Mouse (Mus musculus): ENCODE measurements around the gene Mastl. TPM values are rescaled to one million over a fixed set of nuclear protein-coding genes. Genes with fewer than 3 reads are reported as not detected.

Mastl gene
- polyA plus RNA-seq, 1 experiment from 2014 or later = 10.6 TPM

DNA sequence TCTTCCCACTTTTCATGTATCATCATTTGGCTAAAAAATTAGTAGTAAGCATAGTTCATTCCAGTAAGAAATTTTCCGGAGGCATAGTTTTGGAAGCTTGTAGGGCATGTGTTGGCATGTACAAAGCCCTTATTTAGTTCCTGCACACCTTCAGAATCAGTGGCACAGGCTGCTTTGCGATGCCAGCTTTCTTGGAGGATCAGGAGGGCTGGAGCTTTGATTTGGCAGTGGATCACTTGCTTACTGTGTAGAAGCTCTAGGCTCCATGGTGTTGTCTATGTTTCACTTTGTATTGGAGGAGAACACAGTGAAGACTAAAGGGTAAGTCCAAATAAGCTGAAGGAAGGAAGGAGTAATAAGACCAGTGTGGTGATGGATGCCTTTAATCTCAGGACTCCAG, 85.3 kb downstream of the Mastl start:
- no peak overlapping the region for H3K4me2 ChIP-seq
- 94% methylated on average over 2 of the region's 2 CpGs for WGBS
- no peaks in the 10 kb centered on the region for H3K9me3 ChIP-seq (ENCODE audit: control insufficient read depth, low read length)
- no peaks in the 10 kb centered on the region for H3K4me1 ChIP-seq (replicated peaks; ENCODE audit: control insufficient read depth, insufficient read depth, low read length)
- no peak overlapping the region for H3K9ac ChIP-seq (ENCODE audit: low read depth, low read length)
- H3K27me3 ChIP-seq (replicated peaks; ENCODE audit: control insufficient read depth, insufficient read depth, low read length) = no peaks in the 10 kb centered on the region
- H3K27ac ChIP-seq (ENCODE audit: low read depth, low read length) = no peak overlapping the region
- DNase-seq (ENCODE audit: low spot score) (no peak), ATAC-seq (replicated peaks; ENCODE audit: low FRiP score) (no peak)
- no peak overlapping the region for H3K4me3 ChIP-seq (ENCODE audit: low read depth, low read length)
- peaks cover 8% of the 10 kb centered on the region; the same call in 1 of the 2 replicates for H3K36me3 ChIP-seq (ENCODE audit: control insufficient read depth, insufficient read depth, low read length)

DNA sequence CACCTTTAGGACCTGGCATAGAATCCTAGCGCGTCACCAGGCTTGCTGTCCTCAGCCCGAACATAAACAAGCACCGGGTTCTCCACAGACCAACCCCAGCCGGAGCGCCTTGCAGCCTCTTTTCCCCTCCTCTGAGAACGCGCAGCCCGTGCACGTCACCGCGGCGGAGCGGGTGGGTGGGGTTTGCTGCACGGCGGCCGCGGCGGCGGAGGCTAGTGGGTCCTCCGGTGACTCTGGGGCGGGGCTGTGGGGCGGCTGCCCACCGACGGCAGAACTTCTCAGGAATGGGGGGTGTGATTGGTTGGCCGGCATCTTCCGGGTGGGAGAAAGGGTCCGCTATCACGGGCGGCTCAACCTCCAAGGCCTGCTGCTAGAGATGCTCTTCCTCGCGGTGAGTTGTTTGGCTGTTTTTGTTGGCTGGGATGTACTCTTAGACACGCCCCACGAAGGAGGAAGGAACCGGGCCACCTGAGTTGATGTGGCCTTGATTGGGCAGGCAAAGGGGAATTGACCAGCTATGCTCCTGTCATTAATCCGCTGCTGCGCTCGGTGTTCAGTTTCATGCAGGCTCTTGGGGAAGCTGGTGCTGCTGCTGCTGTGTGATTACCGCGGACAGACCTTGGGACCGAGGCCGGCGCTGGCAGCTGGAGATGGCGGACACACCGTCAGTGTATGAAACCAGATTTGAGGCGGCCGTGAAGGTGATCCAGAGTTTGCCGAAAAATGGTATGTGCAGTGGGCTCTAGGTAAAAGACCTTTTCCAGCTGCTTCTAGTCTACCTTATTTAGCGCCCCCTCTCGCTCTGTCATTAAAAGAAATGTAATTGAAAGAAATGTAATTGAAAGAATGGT, 86.7 kb downstream of the Mastl start:
- WGBS = under 1% methylated on average over 50 of the region's 50 CpGs
- Histone ChIP-seq H3K4me1 (replicated peaks; ENCODE audit: control insufficient read depth, insufficient read depth, low read length) (no peaks in the 10 kb centered on the region), H3K9ac (ENCODE audit: low read depth, low read length) (peak overlapping the region; percentile 83), H3K27ac (ENCODE audit: low read depth, low read length) (peak overlapping the region; percentile 94), H3K4me3 (ENCODE audit: low read depth, low read length) (peak overlapping the region; percentile 81), H3K4me2 (peak overlapping the region; percentile 98), H3K27me3 (replicated peaks; ENCODE audit: control insufficient read depth, insufficient read depth, low read length) (no peaks in the 10 kb centered on the region), H3K9me3 (ENCODE audit: control insufficient read depth, low read length) (no peaks in the 10 kb centered on the region), H3K36me3 (ENCODE audit: control insufficient read depth, insufficient read depth, low read length) (peaks cover 5% of the 10 kb centered on the region; the same call in 1 of the 2 replicates)
- peak; percentile 95 for DNase-seq (ENCODE audit: low spot score)
- peak; percentile 86 for ATAC-seq (replicated peaks; ENCODE audit: low FRiP score)

DNA sequence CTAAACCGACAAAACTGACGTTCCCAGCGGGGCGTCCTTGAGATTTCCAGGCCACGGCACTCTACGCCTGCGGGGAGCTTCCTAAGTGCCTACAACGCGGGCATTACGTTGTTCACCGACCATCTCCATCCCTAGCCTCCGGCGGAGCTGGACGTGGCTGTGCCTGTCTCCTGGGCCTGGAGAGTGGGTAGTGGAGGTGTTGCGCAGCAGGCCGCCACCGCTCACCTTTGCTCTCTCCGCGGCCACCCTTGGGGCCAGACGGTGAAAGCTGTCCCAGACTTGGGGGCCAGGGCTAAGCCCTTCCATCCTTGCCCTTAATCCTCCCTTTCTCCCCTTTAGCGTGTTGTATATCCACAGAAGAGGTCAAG, 87.5 kb downstream of the Mastl start:
- Histone ChIP-seq H3K27ac (ENCODE audit: low read depth, low read length) (peak overlapping the region; percentile 94), H3K9me3 (ENCODE audit: control insufficient read depth, low read length) (no peaks in the 10 kb centered on the region), H3K9ac (ENCODE audit: low read depth, low read length) (peak overlapping the region; percentile 83), H3K4me3 (ENCODE audit: low read depth, low read length) (peak overlapping the region; percentile 81), H3K4me1 (replicated peaks; ENCODE audit: control insufficient read depth, insufficient read depth, low read length) (no peaks in the 10 kb centered on the region), H3K4me2 (peak overlapping the region; percentile 98), H3K36me3 (ENCODE audit: control insufficient read depth, insufficient read depth, low read length) (peaks cover 3% of the 10 kb centered on the region; the same call in 1 of the 2 replicates), H3K27me3 (replicated peaks; ENCODE audit: control insufficient read depth, insufficient read depth, low read length) (no peaks in the 10 kb centered on the region)
- peak; percentile 60 for ATAC-seq (replicated peaks; ENCODE audit: low FRiP score)
- no peak for DNase-seq (ENCODE audit: low spot score)
- WGBS = under 1% methylated on average over 21 of the region's 21 CpGs

DNA sequence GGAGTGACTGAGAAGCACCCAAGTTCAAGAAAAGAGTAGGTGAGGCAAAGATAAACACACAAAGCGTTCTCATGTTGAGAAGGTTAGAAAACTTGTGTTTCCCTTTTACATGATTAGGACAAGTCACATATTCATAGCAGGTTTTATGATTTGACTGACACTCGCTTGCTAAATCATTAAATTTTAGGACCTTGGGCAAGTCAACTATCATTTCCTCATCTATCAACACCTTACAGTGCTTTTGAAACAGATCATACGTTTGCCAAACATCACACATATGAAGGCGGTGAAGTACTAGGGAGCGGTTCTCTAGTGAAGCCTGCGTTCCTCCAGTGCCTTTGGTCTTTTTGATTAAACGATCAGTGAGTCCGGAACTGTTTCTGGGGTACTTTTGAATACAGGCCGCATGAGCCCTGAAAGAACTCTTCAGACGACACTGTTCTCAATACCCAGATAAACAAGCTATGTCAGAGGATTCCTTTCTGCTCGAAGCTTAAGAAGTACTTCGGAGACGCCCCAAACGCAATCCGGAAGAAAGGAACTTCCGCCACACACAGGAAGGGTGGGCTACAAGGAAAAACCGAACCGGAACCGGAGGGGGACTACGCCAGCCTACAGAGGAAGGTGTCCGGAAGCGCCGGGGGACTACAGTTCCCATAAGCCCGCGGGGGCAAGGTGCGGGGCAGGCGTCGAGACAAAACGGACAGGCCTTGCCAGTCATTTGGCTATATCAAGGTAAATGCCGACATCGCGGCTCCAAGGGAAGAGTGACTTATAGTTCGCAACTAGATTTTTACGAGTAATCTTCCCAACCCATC, 88.1 kb downstream of the Mastl start, which contains the start of gene Acbd5:
TSS of gene Acbd5 (plus strand) at position 616 of the 818 bp plus-strand sequence.
- peak; percentile 95 for ATAC-seq (replicated peaks; ENCODE audit: low FRiP score)
- Histone ChIP-seq H3K36me3 (ENCODE audit: control insufficient read depth, insufficient read depth, low read length) (peaks cover 3% of the 10 kb centered on the region; the same call in 1 of the 2 replicates), H3K4me1 (replicated peaks; ENCODE audit: control insufficient read depth, insufficient read depth, low read length) (no peaks in the 10 kb centered on the region), H3K27me3 (replicated peaks; ENCODE audit: control insufficient read depth, insufficient read depth, low read length) (no peaks in the 10 kb centered on the region), H3K4me2 (peak within 1 kb of the TSS; percentile 98), H3K4me3 (ENCODE audit: low read depth, low read length) (peak within 1 kb of the TSS; percentile 81), H3K9me3 (ENCODE audit: control insufficient read depth, low read length) (no peaks in the 10 kb centered on the region), H3K9ac (ENCODE audit: low read depth, low read length) (peak within 1 kb of the TSS; percentile 83), H3K27ac (ENCODE audit: low read depth, low read length) (peak within 1 kb of the TSS; percentile 94)
- peak; percentile 96 for DNase-seq (ENCODE audit: low spot score)
- 3% methylated on average over 34 of the region's 34 CpGs for WGBS

Other genes starting within 250 kb of the Mastl start
- gene Abi1, start 115.8 kb downstream of the Mastl start, polyA plus RNA-seq (2014; fragmentation: Nextera tagmentation; extraction: Ambion mirVana) = 31.2 and 33.3 TPM in 2 replicates
- gene Acbd5, start 87.9 kb downstream of the Mastl start, polyA plus RNA-seq (2014; fragmentation: Nextera tagmentation; extraction: Ambion mirVana) = 17.9 and 20.4 TPM in 2 replicates
- gene Yme1l1, start 345 bp upstream of the Mastl start, polyA plus RNA-seq (2014; fragmentation: Nextera tagmentation; extraction: Ambion mirVana) = 70.6 and 75.7 TPM in 2 replicates
- gene 4931423N10Rik, start 51.5 kb upstream of the Mastl start, polyA plus RNA-seq (2014; fragmentation: Nextera tagmentation; extraction: Ambion mirVana) = not detected in 2 replicates
- 0.33 TPM in 1 of 2 replicates, not detected in the other for gene Nxph2, start 165.2 kb upstream of the Mastl start, polyA plus RNA-seq (2014; fragmentation: Nextera tagmentation; extraction: Ambion mirVana)